ENCODE assay signal across 49 mouse cellular contexts in genomic region chr1:87095642-87096041, GRCm38 (mm10). TPM values are rescaled to one million over a fixed set of nuclear protein-coding genes. Genes with fewer than 3 reads are reported as not detected.
"Had no signal": no experiment of that assay in that cellular context is flagged by ENCODE, and none has a peak within 500 bp of the region (broad histone marks: within the 10 kb centered on the region; RNA-seq: fewer than 3 reads in every experiment).

No protein-coding gene starts in this region.

- H3K9me3 ChIP-seq: heart, embryonic 12.5 days; heart, embryonic 13.5 days; heart, embryonic 15.5 days; hindbrain, embryonic 10.5 days; hindbrain, embryonic 12.5 days; hindbrain, embryonic 13.5 days; hindbrain, embryonic 15.5 days; intestine, embryonic 15.5 days; kidney, embryonic 15.5 days had no signal

- H3K27me3 ChIP-seq: hindbrain, embryonic 15.5 days had no signal

- H3K4me1 ChIP-seq: heart, embryonic 12.5 days; hindbrain, embryonic 12.5 days; hindbrain, embryonic 15.5 days; intestine, embryonic 15.5 days had no signal

- ATAC-seq: hindbrain, embryonic 16.5 days; hindbrain, postnatal 0 days; inflammation-experienced regulatory T-cells, adult 6 months; intestine, embryonic 15.5 days; intestine, embryonic 16.5 days; intestine, postnatal 0 days had no signal

- H3K9ac ChIP-seq: heart, embryonic 12.5 days; heart, embryonic 13.5 days; heart, embryonic 15.5 days; hindbrain, embryonic 12.5 days; hindbrain, embryonic 13.5 days; hindbrain, embryonic 14.5 days; hindbrain, embryonic 15.5 days; intestine, embryonic 15.5 days; kidney, embryonic 15.5 days had no signal

- H3K4me2 ChIP-seq: heart, embryonic 12.5 days; heart, embryonic 13.5 days; heart, embryonic 15.5 days; hindbrain, embryonic 12.5 days; hindbrain, embryonic 13.5 days; hindbrain, embryonic 14.5 days; hindbrain, embryonic 15.5 days; intestine, embryonic 15.5 days; kidney, embryonic 15.5 days had no signal

- H3K4me3 ChIP-seq: heart, embryonic 12.5 days; heart, embryonic 13.5 days; heart, embryonic 15.5 days; hindbrain, embryonic 10.5 days; hindbrain, embryonic 12.5 days; hindbrain, embryonic 13.5 days; hindbrain, embryonic 15.5 days; intestine, embryonic 15.5 days; kidney, embryonic 15.5 days; layer of hippocampus, adult 2 months; left cerebral cortex, adult 2 months had no signal

- H3K36me3 ChIP-seq: heart, embryonic 12.5 days; heart, embryonic 13.5 days; heart, embryonic 15.5 days; hindbrain, embryonic 10.5 days; hindbrain, embryonic 12.5 days; hindbrain, embryonic 13.5 days; hindbrain, embryonic 15.5 days; intestine, embryonic 15.5 days; kidney, embryonic 15.5 days had no signal

- DNase-seq: heart, postnatal 10 days; heart, postnatal 14 days; heart, postnatal 36 days; kidney, adult 11 months; kidney, adult 18-20 months; kidney, adult 2 months; kidney, adult 8-10 months; kidney, adult 9 months; kidney, postnatal 10 days; kidney, postnatal 14 days; kidney, postnatal 25 days; kidney, postnatal 36 days; kidney, postnatal 4 days; layer of hippocampus, adult 9-11 months; layer of hippocampus, postnatal 36 days had no signal

- H3K27ac ChIP-seq: heart, embryonic 13.5 days; heart, embryonic 15.5 days; hindbrain, embryonic 12.5 days; hindbrain, embryonic 13.5 days; hindbrain, embryonic 14.5 days; hindbrain, embryonic 15.5 days; hindbrain, postnatal 0 days; intestine, embryonic 15.5 days; kidney, embryonic 15.5 days; kidney, postnatal 0 days; layer of hippocampus, adult 2 months; left cerebral cortex, adult 2 months had no signal

RNA-seq across cellular contexts. Expression of gene Alpi, which starts 5.8 kb away (rescaled TPM):
- total RNA-seq: heart, adult 8-10 months; heart, postnatal 10 days; heart, postnatal 14 days; heart, postnatal 25 days; heart, postnatal 36 days; hematopoietic stem cell, adult 5-6 weeks; hindbrain, postnatal 0 days; layer of hippocampus, adult 18-20 months; layer of hippocampus, postnatal 10 days; layer of hippocampus, postnatal 25 days; layer of hippocampus, postnatal 36 days; left cerebral cortex, adult 2 months had no signal
- polyA plus RNA-seq: heart, embryonic 12.5 days; heart, embryonic 13.5 days; heart, embryonic 14.5 days; heart, embryonic 15.5 days; heart, postnatal 0 days; hindbrain, embryonic 10.5 days; hindbrain, embryonic 11.5 days; hindbrain, embryonic 12.5 days; hindbrain, embryonic 13.5 days; hindbrain, embryonic 14.5 days; hindbrain, embryonic 15.5 days; hindbrain, embryonic 16.5 days; hindbrain, postnatal 0 days; inflammation-experienced regulatory T-cells, adult 6 months; kidney, adult 2 months; kidney, embryonic 14.5 days; kidney, embryonic 15.5 days; kidney, postnatal 0 days had no signal

RNA-seq across cellular contexts. Expression of gene Alppl2, which starts 5.9 kb away (rescaled TPM):
- total RNA-seq: heart, adult 8-10 months; heart, postnatal 10 days; heart, postnatal 14 days; heart, postnatal 25 days; heart, postnatal 36 days; hematopoietic stem cell, adult 5-6 weeks; hindbrain, postnatal 0 days; layer of hippocampus, adult 18-20 months; layer of hippocampus, adult 2 months; layer of hippocampus, adult 8-10 months; layer of hippocampus, postnatal 10 days; layer of hippocampus, postnatal 14 days; layer of hippocampus, postnatal 25 days; layer of hippocampus, postnatal 36 days; left cerebral cortex, adult 18-20 months; left cerebral cortex, adult 2 months had no signal
- polyA plus RNA-seq: heart, embryonic 12.5 days; heart, embryonic 13.5 days; heart, embryonic 14.5 days; heart, embryonic 15.5 days; heart, embryonic 16.5 days; heart, postnatal 0 days; hindbrain, embryonic 10.5 days; hindbrain, embryonic 11.5 days; hindbrain, embryonic 12.5 days; hindbrain, embryonic 13.5 days; hindbrain, embryonic 14.5 days; hindbrain, embryonic 15.5 days; hindbrain, embryonic 16.5 days; hindbrain, postnatal 0 days; inflammation-experienced regulatory T-cells, adult 6 months; intestine, embryonic 14.5 days; intestine, embryonic 15.5 days; intestine, embryonic 16.5 days; intestine, postnatal 0 days; kidney, adult 2 months; kidney, embryonic 14.5 days; kidney, embryonic 15.5 days; kidney, embryonic 16.5 days; kidney, postnatal 0 days had no signal

RNA-seq across cellular contexts. Expression of gene Akp3, which starts 29.1 kb away (rescaled TPM):
- total RNA-seq: heart, adult 8-10 months; heart, postnatal 10 days; heart, postnatal 14 days; heart, postnatal 25 days; heart, postnatal 36 days; hematopoietic stem cell, adult 5-6 weeks; hindbrain, postnatal 0 days; layer of hippocampus, adult 18-20 months; layer of hippocampus, adult 2 months; layer of hippocampus, adult 8-10 months; layer of hippocampus, postnatal 10 days; layer of hippocampus, postnatal 14 days; layer of hippocampus, postnatal 25 days; layer of hippocampus, postnatal 36 days; left cerebral cortex, adult 18-20 months; left cerebral cortex, adult 2 months had no signal
- polyA plus RNA-seq: heart, embryonic 12.5 days; heart, embryonic 13.5 days; heart, embryonic 14.5 days; heart, embryonic 15.5 days; heart, embryonic 16.5 days; heart, postnatal 0 days; hindbrain, embryonic 10.5 days; hindbrain, embryonic 11.5 days; hindbrain, embryonic 12.5 days; hindbrain, embryonic 13.5 days; hindbrain, embryonic 14.5 days; hindbrain, embryonic 15.5 days; hindbrain, postnatal 0 days; inflammation-experienced regulatory T-cells, adult 6 months; intestine, embryonic 14.5 days; kidney, adult 2 months; kidney, embryonic 14.5 days; kidney, embryonic 15.5 days; kidney, embryonic 16.5 days; kidney, postnatal 0 days had no signal
